Mouse (Mus musculus): ENCODE results near the gene Atp5c1. TPM values are rescaled to one million over a fixed set of nuclear protein-coding genes. Genes with fewer than 3 reads are reported as not detected.

The Atp5c1 gene
- polyA plus RNA-seq, 1 experiment from 2014 or later = 528 TPM

GRCm38 (mm10) chr2:10008593-10008992 is 71.7 kb downstream of the Atp5c1 start:
- Histone ChIP-seq H3K36me3 (no peaks in the 10 kb centered on the region), H3K9ac (no peak overlapping the region), H3K4me1 (peaks cover 2% of the 10 kb centered on the region; the same call in 1 of the 2 replicates), H3K27ac (no peak overlapping the region), H3K9me3 (no peaks in the 10 kb centered on the region), H3K4me3 (no peak overlapping the region), H3K4me2 (replicated peaks) (no peak overlapping the region), H3K27me3 (no peaks in the 10 kb centered on the region)
- ATAC-seq (ENCODE audit: insufficient number of reproducible peaks, insufficient read depth, low FRiP score, low TSS enrichment) = no peak
- 86% methylated on average over 4 of the region's 4 CpGs for WGBS

Other genes starting within 250 kb of the Atp5c1 start
- 1.8 and 1.9 TPM in 2 replicates for gene 4930412O13Rik, start 199.3 kb downstream of the Atp5c1 start, polyA plus RNA-seq (2016; fragmentation: Nextera tagmentation; extraction: Ambion mirVana)
- 0.41 and 1.0 TPM in 2 replicates for gene 9230102O04Rik, start 191.0 kb downstream of the Atp5c1 start, polyA plus RNA-seq (2016; fragmentation: Nextera tagmentation; extraction: Ambion mirVana)
- 22.6 and 23.6 TPM in 2 replicates for gene Gata3, start 190.5 kb downstream of the Atp5c1 start, polyA plus RNA-seq (2016; fragmentation: Nextera tagmentation; extraction: Ambion mirVana)
- gene Taf3, start 31.9 kb downstream of the Atp5c1 start, polyA plus RNA-seq (2016; fragmentation: Nextera tagmentation; extraction: Ambion mirVana) = 15.8 and 16.0 TPM in 2 replicates
- gene Kin, start 83 bp upstream of the Atp5c1 start, polyA plus RNA-seq (2016; fragmentation: Nextera tagmentation; extraction: Ambion mirVana) = 32.8 and 35.4 TPM in 2 replicates
- gene Itih2, start 50.9 kb upstream of the Atp5c1 start, polyA plus RNA-seq (2016; fragmentation: Nextera tagmentation; extraction: Ambion mirVana) = 0.46 and 0.58 TPM in 2 replicates
- gene Itih5, start 73.1 kb upstream of the Atp5c1 start, polyA plus RNA-seq (2016; fragmentation: Nextera tagmentation; extraction: Ambion mirVana) = 4.1 and 4.4 TPM in 2 replicates